Mouse (Mus musculus) neural tube, embryonic 13.5 days (tissue): ENCODE measurements at regions not wholly inside any gene's neighbourhood (a gene's known extent, or its start where the extent isn't known, plus 50 kb on each side); places are given as distances from the start of the nearest gene placed in this dataset.

Experiments used
- ATAC-seq: fragments of 200-750 bp; cut with Nextera tagmentation; 2 replicates; pipeline ENCODE4 v1.8.0; 2017; ENCODE audit warnings: low read depth, mild to moderate bottlenecking, moderate TSS enrichment, moderate library complexity
- H3K27ac ChIP-seq: fragments of 300-500 bp; sonication (generic); replicated peaks from 2 replicates; pipeline ENCODE4 v1.5.1; 2015; ENCODE audit warnings: moderate library complexity, mild to moderate bottlenecking, inconsistent platforms
- H3K27me3 ChIP-seq: fragments of 300-500 bp; sonication (generic); 2 replicates; pipeline ENCODE4 v1.6.1; 2015; ENCODE audit warnings: mild to moderate bottlenecking, inconsistent platforms
- H3K36me3 ChIP-seq: fragments of 300-500 bp; sonication (generic); 2 replicates; pipeline ENCODE4 v1.6.1; 2015; ENCODE audit warnings: mild to moderate bottlenecking, inconsistent platforms
- H3K4me1 ChIP-seq: fragments of 300-500 bp; sonication (generic); replicated peaks from 2 replicates; pipeline ENCODE4 v1.6.1; 2015; ENCODE audit warnings: inconsistent platforms
- H3K4me2 ChIP-seq: fragments of 300-500 bp; sonication (generic); 2 replicates; pipeline ENCODE4 v1.6.1; 2015; ENCODE audit warnings: inconsistent platforms, mild to moderate bottlenecking, moderate library complexity
- H3K4me3 ChIP-seq: fragments of 300-500 bp; sonication (generic); 2 replicates; pipeline ENCODE4 v1.5.1; 2015; ENCODE audit warnings: mild to moderate bottlenecking, inconsistent platforms
- H3K9ac ChIP-seq: fragments of 300-500 bp; sonication (generic); 2 replicates; pipeline ENCODE4 v1.6.1; 2015; ENCODE audit warnings: moderate library complexity, mild to moderate bottlenecking, inconsistent platforms
- H3K9me3 ChIP-seq: fragments of 300-500 bp; sonication (generic); 2 replicates; pipeline ENCODE4 v1.6.1; 2016; ENCODE audit warnings: inconsistent platforms
- WGBS: fragments of 180-500 bp; shearing (Covaris S2); methylation state at CpG from one replicate; pipeline ENCODE4 v1.1.7; 2015; 5-methylcytosine and 5-hydroxymethylcytosine counted together

GRCm38 (mm10) chr3:23334958-23335357 is 1258.5 kb downstream of the Tbl1xr1 start:
- no peak overlapping the region for H3K9ac ChIP-seq
- no peak for ATAC-seq
- H3K27ac ChIP-seq, result no peak overlapping the region
- no peaks in the 10 kb centered on the region for H3K36me3 ChIP-seq
- no peaks in the 10 kb centered on the region for H3K4me1 ChIP-seq
- no peaks in the 10 kb centered on the region for H3K9me3 ChIP-seq
- H3K4me3 ChIP-seq, result no peak overlapping the region
- H3K4me2 ChIP-seq, result no peak overlapping the region
- H3K27me3 ChIP-seq, result no peaks in the 10 kb centered on the region

- no peak overlapping the region for H3K27ac ChIP-seq
- WGBS, result 68% methylated on average over 5 of the region's 5 CpGs
- no peaks in the 10 kb centered on the region for H3K36me3 ChIP-seq
- no peaks in the 10 kb centered on the region for H3K9me3 ChIP-seq
- no peaks in the 10 kb centered on the region for H3K4me1 ChIP-seq
- no peak overlapping the region for H3K4me2 ChIP-seq
- no peak overlapping the region for H3K4me3 ChIP-seq
- no peak for ATAC-seq
- no peak overlapping the region for H3K9ac ChIP-seq
- H3K27me3 ChIP-seq, result no peaks in the 10 kb centered on the region
Observed at GRCm38 (mm10) chr3:23374341-23374740, 1297.9 kb downstream of the Tbl1xr1 start.

- no peak overlapping the region for H3K9ac ChIP-seq
- H3K27ac ChIP-seq, result no peak overlapping the region
- H3K4me2 ChIP-seq, result no peak overlapping the region
- no peaks in the 10 kb centered on the region for H3K9me3 ChIP-seq
- no peaks in the 10 kb centered on the region for H3K27me3 ChIP-seq
- no peaks in the 10 kb centered on the region for H3K4me1 ChIP-seq
- no peak for ATAC-seq
- 55% methylated on average over 1 of the region's 1 CpGs for WGBS
- H3K36me3 ChIP-seq, result no peaks in the 10 kb centered on the region
- no peak overlapping the region for H3K4me3 ChIP-seq
Observed at GRCm38 (mm10) chr3:23404877-23405276, 1328.4 kb downstream of the Tbl1xr1 start.

GRCm38 (mm10) chr3:23409431-23409830 is 1333.0 kb downstream of the Tbl1xr1 start:
- Histone ChIP-seq H3K4me2 (no peak overlapping the region), H3K27me3 (no peaks in the 10 kb centered on the region), H3K9ac (no peak overlapping the region), H3K9me3 (no peaks in the 10 kb centered on the region), H3K36me3 (no peaks in the 10 kb centered on the region), H3K4me1 (no peaks in the 10 kb centered on the region), H3K4me3 (no peak overlapping the region), H3K27ac (no peak overlapping the region)
- ATAC-seq, result no peak

- Histone ChIP-seq H3K4me3 (no peak overlapping the region), H3K9me3 (no peaks in the 10 kb centered on the region), H3K4me1 (no peaks in the 10 kb centered on the region), H3K36me3 (no peaks in the 10 kb centered on the region), H3K4me2 (no peak overlapping the region), H3K27me3 (no peaks in the 10 kb centered on the region), H3K9ac (no peak overlapping the region), H3K27ac (no peak overlapping the region)
- 88% methylated on average over 3 of the region's 3 CpGs for WGBS
- ATAC-seq, result no peak
Observed at GRCm38 (mm10) chr3:23426956-23427355, 1350.5 kb downstream of the Tbl1xr1 start.

- no peak overlapping the region for H3K9ac ChIP-seq
- H3K36me3 ChIP-seq, result no peaks in the 10 kb centered on the region
- H3K4me2 ChIP-seq, result no peak overlapping the region
- no peaks in the 10 kb centered on the region for H3K4me1 ChIP-seq
- H3K9me3 ChIP-seq, result no peaks in the 10 kb centered on the region
- H3K4me3 ChIP-seq, result no peak overlapping the region
- no peak overlapping the region for H3K27ac ChIP-seq
- no peaks in the 10 kb centered on the region for H3K27me3 ChIP-seq
- ATAC-seq, result no peak
Observed at GRCm38 (mm10) chr3:23435016-23435415, 1358.6 kb downstream of the Tbl1xr1 start.

- Histone ChIP-seq H3K27me3 (no peaks in the 10 kb centered on the region), H3K36me3 (no peaks in the 10 kb centered on the region), H3K9me3 (no peaks in the 10 kb centered on the region), H3K9ac (no peak overlapping the region), H3K4me2 (no peak overlapping the region), H3K4me1 (no peaks in the 10 kb centered on the region), H3K4me3 (no peak overlapping the region), H3K27ac (no peak overlapping the region)
- ATAC-seq, result no peak
- WGBS, result 54% methylated on average over 1 of the region's 1 CpGs
Observed at GRCm38 (mm10) chr3:23457720-23458119, 1381.3 kb downstream of the Tbl1xr1 start.

GRCm38 (mm10) chr3:23499889-23500288 is 1423.4 kb downstream of the Tbl1xr1 start:
- Histone ChIP-seq H3K4me1 (no peaks in the 10 kb centered on the region), H3K4me3 (no peak overlapping the region), H3K27ac (no peak overlapping the region), H3K4me2 (no peak overlapping the region), H3K27me3 (no peaks in the 10 kb centered on the region), H3K9me3 (no peaks in the 10 kb centered on the region), H3K36me3 (no peaks in the 10 kb centered on the region), H3K9ac (no peak overlapping the region)
- ATAC-seq, result no peak
- WGBS, result 50% methylated on average over 1 of the region's 1 CpGs

- H3K27ac ChIP-seq, result no peak overlapping the region
- no peak overlapping the region for H3K9ac ChIP-seq
- no peaks in the 10 kb centered on the region for H3K36me3 ChIP-seq
- ATAC-seq, result no peak
- no peaks in the 10 kb centered on the region for H3K27me3 ChIP-seq
- H3K4me2 ChIP-seq, result no peak overlapping the region
- no peaks in the 10 kb centered on the region for H3K4me1 ChIP-seq
- WGBS, result 86% methylated on average over 3 of the region's 3 CpGs
- no peak overlapping the region for H3K4me3 ChIP-seq
- no peaks in the 10 kb centered on the region for H3K9me3 ChIP-seq
Observed at GRCm38 (mm10) chr3:23547546-23547945, 1471.1 kb downstream of the Tbl1xr1 start.

GRCm38 (mm10) chr3:23564340-23564739 is 1487.9 kb downstream of the Tbl1xr1 start:
- no peak overlapping the region for H3K9ac ChIP-seq
- H3K9me3 ChIP-seq, result no peaks in the 10 kb centered on the region
- WGBS, result 88% methylated on average over 2 of the region's 2 CpGs
- H3K36me3 ChIP-seq, result no peaks in the 10 kb centered on the region
- no peak overlapping the region for H3K27ac ChIP-seq
- no peaks in the 10 kb centered on the region for H3K27me3 ChIP-seq
- H3K4me2 ChIP-seq, result no peak overlapping the region
- H3K4me1 ChIP-seq, result no peaks in the 10 kb centered on the region
- H3K4me3 ChIP-seq, result no peak overlapping the region
- no peak for ATAC-seq

- no peaks in the 10 kb centered on the region for H3K4me1 ChIP-seq
- WGBS, result 95% methylated on average over 12 of the region's 12 CpGs
Observed at GRCm38 (mm10) chr3:23568806-23569205, 1492.4 kb downstream of the Tbl1xr1 start.

GRCm38 (mm10) chr3:23592506-23593141 is 1516.2 kb downstream of the Tbl1xr1 start:
- Histone ChIP-seq H3K36me3 (no peaks in the 10 kb centered on the region), H3K9ac (no peak overlapping the region), H3K4me1 (no peaks in the 10 kb centered on the region), H3K4me2 (no peak overlapping the region), H3K4me3 (no peak overlapping the region), H3K9me3 (no peaks in the 10 kb centered on the region), H3K27ac (no peak overlapping the region), H3K27me3 (no peaks in the 10 kb centered on the region)
- WGBS, result 64% methylated on average over 3 of the region's 3 CpGs
- no peak for ATAC-seq

More at GRCm38 (mm10) chr3:23568806-23569205, 1492.4 kb downstream of the Tbl1xr1 start:
- Histone ChIP-seq H3K4me3 (no peak overlapping the region), H3K9me3 (0 out of 2 replicates have a peak, but pooled peaks cover 7% of the 10 kb centered on the region), H3K36me3 (no peaks in the 10 kb centered on the region), H3K4me2 (no peak overlapping the region), H3K9ac (no peak overlapping the region), H3K27me3 (no peaks in the 10 kb centered on the region), H3K27ac (no peak overlapping the region)
- no peak for ATAC-seq

- Histone ChIP-seq H3K4me3 (no peak overlapping the region), H3K4me1 (no peaks in the 10 kb centered on the region), H3K27me3 (no peaks in the 10 kb centered on the region), H3K9ac (no peak overlapping the region), H3K36me3 (no peaks in the 10 kb centered on the region), H3K4me2 (no peak overlapping the region), H3K27ac (no peak overlapping the region), H3K9me3 (peaks cover 4% of the 10 kb centered on the region)
- 89% methylated on average over 3 of the region's 3 CpGs for WGBS
- no peak for ATAC-seq
Observed at GRCm38 (mm10) chr3:23601469-23601868, 1525.0 kb downstream of the Tbl1xr1 start.
